Mouse (Mus musculus) B cell, adult 67 days (primary cell): ENCODE data around the gene Casr. TPM values are rescaled to one million over a fixed set of nuclear protein-coding genes. Genes with fewer than 3 reads are reported as not detected.

Experiments used
- total RNA-seq, 2 experiments: library from RNA; stranded (reverse); gene quantifications; 4 replicates each; pipeline ENCODE4 v1.2.4; 2023

Casr gene
- total RNA-seq = not detected

DNA sequence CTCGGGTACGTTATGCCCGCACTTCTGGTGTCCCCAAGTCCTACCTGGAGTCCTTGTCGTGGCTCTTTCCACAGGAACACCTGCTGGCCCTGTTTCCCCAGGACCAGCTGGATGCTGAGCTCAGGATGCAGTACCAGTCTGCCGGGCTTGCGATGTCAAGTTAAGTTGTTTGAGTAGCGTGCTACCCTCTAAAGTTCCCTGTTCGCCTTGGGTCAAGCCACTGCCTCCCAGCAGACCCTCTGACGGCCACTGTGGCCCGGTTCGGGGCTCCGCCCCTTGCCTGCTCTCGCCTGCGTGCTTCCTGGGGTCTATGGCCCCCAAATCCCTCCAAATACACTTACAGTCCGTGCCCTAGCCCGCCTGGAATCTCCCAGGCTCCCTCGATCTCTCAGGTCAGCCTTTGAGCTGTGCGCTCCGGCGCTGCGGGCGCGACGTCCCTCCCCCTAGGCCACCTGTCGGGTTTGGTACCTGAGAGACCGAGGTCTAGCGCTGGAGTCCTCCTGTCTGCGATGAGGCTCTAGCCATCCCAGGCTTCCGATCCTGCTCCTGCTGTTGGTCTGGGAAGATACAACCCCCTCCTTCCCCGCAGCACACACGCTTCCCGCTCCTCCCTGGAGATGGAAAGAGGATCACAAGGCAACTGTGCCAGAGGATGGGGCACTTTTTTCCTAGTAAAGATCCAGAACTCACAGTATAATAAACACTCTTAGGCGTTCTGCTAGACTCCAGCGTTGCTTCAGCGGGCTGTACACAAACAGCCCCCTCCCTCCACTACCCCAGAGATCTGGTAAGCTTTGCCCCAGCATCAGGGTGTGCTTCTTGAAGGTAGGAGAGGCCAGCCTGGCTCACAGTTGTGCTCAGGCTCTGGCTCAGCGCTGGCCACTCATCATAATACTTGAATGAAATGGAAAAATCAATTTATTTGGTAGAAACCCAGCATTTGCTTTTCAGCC lies at the start of gene Casr:
TSS of gene Casr (minus strand) at position 756 of the 953 bp plus-strand sequence.

DNA sequence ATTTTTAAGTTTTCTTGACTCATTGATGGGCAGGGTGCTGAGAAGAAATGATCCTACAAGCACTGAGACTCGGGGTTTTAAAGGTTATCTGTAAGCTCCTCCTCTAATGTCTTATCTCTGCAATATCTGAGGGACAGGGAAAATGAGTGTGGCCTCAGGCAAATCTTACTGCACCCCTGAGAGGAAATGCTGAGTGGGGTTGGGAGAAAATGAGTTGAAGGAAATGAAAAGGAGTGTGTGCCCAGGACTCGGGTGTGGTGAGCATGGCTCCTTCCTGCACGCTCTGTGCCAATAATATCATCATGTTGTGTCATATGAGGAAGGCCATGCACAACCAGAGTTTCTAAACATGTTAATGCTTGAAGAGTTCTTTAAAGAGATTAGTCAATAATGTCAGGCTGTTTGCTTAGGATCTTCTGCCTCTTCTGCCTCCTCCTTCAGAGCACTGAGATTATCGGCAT lies 106.6 kb downstream of the Casr start, which contains the start of gene Stfa3:
TSS of gene Stfa3 (minus strand) at position 51 of the 461 bp plus-strand sequence.

Other genes starting within 250 kb of the Casr start
- not detected for gene BC117090, start 227.8 kb downstream of the Casr start, total RNA-seq
- gene BC100530, start 194.4 kb downstream of the Casr start, total RNA-seq = not detected
- gene Stfa2, start 153.7 kb downstream of the Casr start, total RNA-seq = not detected
- gene Stfa3, start 106.7 kb downstream of the Casr start, total RNA-seq = not detected
- gene Cd86, start 103.9 kb upstream of the Casr start, total RNA-seq = 100 to 1,000 TPM; 148 to 156 TPM
- 10 to 100 TPM; 14.5 to 14.8 TPM for gene Ildr1, start 131.8 kb upstream of the Casr start, total RNA-seq
- gene Slc15a2, start 222.8 kb upstream of the Casr start, total RNA-seq = 10 to 100 TPM; 14.0 to 27.3 TPM